Mouse (Mus musculus) megakaryocyte, embryonic 14.5 days (primary cell): ENCODE results near the gene Cbx8.

Experiments
- FLI1 ChIP-seq: IDR thresholded peaks from 2 replicates; pipeline ENCODE4 v1.6.1; 2012; ENCODE audit warnings: low read length, inconsistent platforms, mixed read lengths
- GATA1 ChIP-seq: IDR thresholded peaks from 3 replicates; pipeline ENCODE4 v1.6.1; 2012; ENCODE audit warnings: mixed read lengths, low read length, inconsistent platforms, borderline replicate concordance

DNA sequence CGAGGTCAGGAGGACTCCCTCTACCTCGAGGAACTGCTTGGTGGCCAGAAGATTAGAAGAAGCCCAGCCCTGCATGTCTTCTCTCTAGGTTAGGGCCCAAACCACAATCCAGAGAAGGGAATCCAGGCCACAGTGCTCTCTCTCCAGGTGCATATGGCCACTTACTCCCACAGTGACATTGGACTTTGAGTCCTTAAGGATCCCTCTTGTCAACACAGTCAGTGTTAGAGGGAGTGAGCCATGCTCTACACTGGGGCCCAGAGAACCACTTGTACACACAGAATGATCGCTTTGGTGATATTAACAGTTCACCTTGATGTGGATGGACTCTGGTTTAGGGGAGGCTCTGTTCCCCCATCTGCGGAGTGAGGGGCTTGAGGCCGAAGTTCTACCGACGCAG is 31.5 kb upstream of the Cbx8 start:
- TF ChIP-seq GATA1 (no peak), FLI1 (no peak)
